Mouse (Mus musculus) brain, adult 2 months (tissue): ENCODE measurements at regions not wholly inside any gene's neighbourhood (a gene's known extent, or its start where the extent isn't known, plus 50 kb on each side); places are given as distances from the start of the nearest gene placed in this dataset.
"Not testable (repeated sequence)": the region's sequence is repeated elsewhere in the genome, so short reads cannot be mapped to it uniquely, and the experiment has no call there.

Experiments used
- DNase-seq: peaks from one replicate; pipeline ENCODE4 v3.0.0; 2011; ENCODE audit warnings: low read depth, low spot score

- DNase-seq: not testable (repeated sequence)
Observed at GRCm38 (mm10) chr5:3244067-3244466, 97.2 kb upstream of the Cdk6 start.

- DNase-seq: no peak
Observed at GRCm38 (mm10) chr5:3247333-3247732, 94.0 kb upstream of the Cdk6 start.

GRCm38 (mm10) chr5:3250273-3250672 lies 91.0 kb upstream of the Cdk6 start:
- no peak for DNase-seq

GRCm38 (mm10) chr5:3260289-3260688 lies 81.0 kb upstream of the Cdk6 start:
- peak; percentile 46 for DNase-seq

GRCm38 (mm10) chr5:3264988-3265738 lies 76.1 kb upstream of the Cdk6 start:
- not testable (repeated sequence) for DNase-seq

GRCm38 (mm10) chr5:3267021-3267420 lies 74.3 kb upstream of the Cdk6 start:
- DNase-seq: no peak

GRCm38 (mm10) chr5:3269760-3270159 lies 71.5 kb upstream of the Cdk6 start:
- peak; percentile 7 for DNase-seq

GRCm38 (mm10) chr5:3273140-3273539 lies 68.1 kb upstream of the Cdk6 start:
- not testable (repeated sequence) for DNase-seq

- not testable (repeated sequence) for DNase-seq
Observed at GRCm38 (mm10) chr5:3277241-3277640, 64.0 kb upstream of the Cdk6 start.

- DNase-seq: not testable (repeated sequence)
Observed at GRCm38 (mm10) chr5:3278956-3279355, 62.3 kb upstream of the Cdk6 start.

- DNase-seq: not testable (repeated sequence)
Observed at GRCm38 (mm10) chr5:3281911-3282506, 59.3 kb upstream of the Cdk6 start.

GRCm38 (mm10) chr5:3283083-3283482 lies 58.2 kb upstream of the Cdk6 start:
- no peak for DNase-seq

GRCm38 (mm10) chr5:3284335-3284734 lies 57.0 kb upstream of the Cdk6 start:
- DNase-seq: not testable (repeated sequence)

GRCm38 (mm10) chr5:3289991-3290417 lies 51.3 kb upstream of the Cdk6 start:
- DNase-seq: peak; percentile 15
